Mouse (Mus musculus) urinary bladder, adult 18-20 months (tissue): ENCODE results near the gene Rap1gap2.

Experiments used
- DNase-seq, 2 experiments: peaks; one replicate each; pipeline ENCODE4 v3.0.0; 2022; ENCODE audit warnings: low spot score in 2 of 2, mixed read lengths in 2 of 2

The Rap1gap2 gene

DNA sequence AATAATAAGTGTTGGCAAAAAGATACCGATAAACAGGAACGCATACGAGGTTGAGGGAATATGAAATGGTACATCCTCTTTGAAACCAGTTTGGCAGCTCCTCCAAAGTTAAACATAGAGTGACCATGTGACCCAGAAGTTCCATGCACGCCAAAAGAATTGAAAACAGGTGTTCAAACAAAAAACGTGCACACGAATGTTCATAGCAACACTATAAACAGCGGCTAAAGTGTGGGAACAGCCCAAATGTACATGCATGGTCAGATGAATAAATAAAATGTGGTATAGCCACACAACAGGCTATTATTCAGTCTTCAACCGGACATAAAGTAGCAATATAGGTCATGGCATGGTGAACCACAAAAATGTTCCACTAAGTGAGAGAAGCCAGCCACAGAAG is 108.2 kb downstream of the Rap1gap2 start:
- no peak for DNase-seq

- DNase-seq, result no peak
Observed at GRCm38 (mm10) chr11:74501989-74502388, 108.7 kb downstream of the Rap1gap2 start.

DNA sequence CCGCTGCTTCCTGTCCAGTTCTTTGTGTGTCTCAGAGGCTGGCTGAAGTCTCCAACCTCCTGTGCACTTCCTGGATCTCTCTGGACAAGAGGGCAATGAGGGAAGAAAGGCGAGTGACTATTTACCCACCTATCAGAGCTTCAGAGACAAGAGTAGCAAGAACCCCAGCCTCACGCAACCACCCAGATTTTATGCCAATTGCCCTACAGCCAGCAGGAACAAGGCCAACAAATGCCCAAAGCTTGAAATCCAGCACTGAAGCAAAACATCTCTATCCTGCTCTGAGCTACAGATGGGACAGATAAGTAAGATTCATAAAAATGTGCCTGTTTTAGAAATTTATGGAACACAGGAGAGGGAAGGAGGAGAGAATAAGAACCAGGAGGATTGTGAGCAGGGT is 109.7 kb downstream of the Rap1gap2 start:
- DNase-seq, result no peak

GRCm38 (mm10) chr11:74499521-74500099 is 111.1 kb downstream of the Rap1gap2 start:
- DNase-seq, result no peak

DNA sequence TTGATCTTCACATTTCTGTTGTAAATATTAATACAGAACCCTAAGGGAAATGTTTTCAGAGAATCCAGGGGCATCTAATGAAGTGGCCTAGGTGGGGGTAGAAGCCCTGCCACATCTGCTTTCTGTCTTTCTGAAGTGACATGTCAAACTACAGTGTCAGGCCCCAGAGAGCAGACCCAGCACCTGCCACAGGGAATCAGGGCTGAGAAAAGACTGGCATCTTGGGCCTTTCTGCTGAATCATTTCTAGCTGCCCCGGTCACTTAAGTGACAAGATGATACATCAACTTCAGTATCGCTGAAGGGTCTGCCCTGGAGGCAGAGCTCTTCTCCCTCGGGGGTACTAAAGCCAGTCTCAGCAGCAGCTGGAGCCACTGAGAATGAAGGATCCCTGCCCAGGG is 111.7 kb downstream of the Rap1gap2 start:
- DNase-seq, result no peak

- no peak for DNase-seq
Observed at GRCm38 (mm10) chr11:74496581-74496980, 114.1 kb downstream of the Rap1gap2 start.

DNA sequence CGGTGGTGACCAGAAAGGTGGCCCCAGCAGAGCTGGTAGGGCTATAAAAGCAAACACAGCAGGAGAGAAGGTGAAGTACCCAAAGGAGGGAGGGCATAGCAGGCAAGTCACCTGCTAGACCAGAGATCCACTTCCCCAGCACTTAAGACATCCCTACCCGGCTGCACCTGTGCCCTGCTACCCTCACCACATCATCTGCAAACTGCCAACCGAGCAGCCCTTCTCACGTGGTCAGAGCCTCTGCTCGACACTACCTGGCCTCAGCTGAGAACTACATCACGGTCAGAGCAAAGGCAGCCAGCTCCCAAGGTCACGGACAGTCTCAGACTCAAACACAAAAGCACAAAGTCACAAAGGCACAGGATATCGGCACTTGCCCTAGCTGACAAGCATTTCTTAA is 116.8 kb downstream of the Rap1gap2 start:
- no peak for DNase-seq

- no peak for DNase-seq
Observed at GRCm38 (mm10) chr11:74493172-74493862, 117.4 kb downstream of the Rap1gap2 start.

DNA sequence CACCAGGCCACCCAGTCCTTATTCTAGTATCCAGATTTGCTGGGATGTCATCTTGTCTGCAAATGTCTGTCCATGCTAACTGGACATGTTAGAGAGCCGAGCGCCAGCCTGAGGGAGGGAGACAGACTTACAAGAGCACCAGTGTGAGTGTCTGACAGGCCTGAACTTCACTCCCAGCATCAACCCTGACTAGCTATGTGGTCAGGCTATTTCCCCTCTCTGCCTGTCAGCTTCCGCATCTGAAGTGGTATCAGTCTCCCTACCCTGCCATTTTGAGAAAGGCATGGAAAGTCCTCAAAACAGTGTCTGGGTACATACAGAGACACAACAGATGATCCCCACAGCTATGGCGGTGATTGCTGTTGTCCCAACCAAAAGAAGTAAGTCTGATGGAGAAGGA is 119.6 kb downstream of the Rap1gap2 start:
- DNase-seq, result no peak

DNA sequence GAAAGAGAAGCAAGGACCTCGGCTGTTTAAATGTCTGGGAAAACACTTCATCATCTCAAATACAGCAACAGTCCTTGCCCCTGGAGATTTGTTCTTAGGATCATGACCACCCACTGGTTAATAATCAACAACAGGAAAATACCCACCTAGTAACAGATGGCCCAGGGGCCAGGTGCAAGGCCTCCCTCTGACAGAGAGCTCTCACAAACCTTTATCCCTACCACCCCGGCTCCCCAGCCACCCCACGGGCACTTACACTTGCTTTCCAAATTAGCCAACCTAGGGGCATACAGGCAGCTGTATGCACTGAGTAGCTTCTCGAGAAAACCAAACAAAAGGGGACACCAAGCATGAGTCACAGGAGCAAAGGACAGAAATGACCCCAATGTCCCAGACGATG is 121.5 kb downstream of the Rap1gap2 start:
- no peak for DNase-seq

DNA sequence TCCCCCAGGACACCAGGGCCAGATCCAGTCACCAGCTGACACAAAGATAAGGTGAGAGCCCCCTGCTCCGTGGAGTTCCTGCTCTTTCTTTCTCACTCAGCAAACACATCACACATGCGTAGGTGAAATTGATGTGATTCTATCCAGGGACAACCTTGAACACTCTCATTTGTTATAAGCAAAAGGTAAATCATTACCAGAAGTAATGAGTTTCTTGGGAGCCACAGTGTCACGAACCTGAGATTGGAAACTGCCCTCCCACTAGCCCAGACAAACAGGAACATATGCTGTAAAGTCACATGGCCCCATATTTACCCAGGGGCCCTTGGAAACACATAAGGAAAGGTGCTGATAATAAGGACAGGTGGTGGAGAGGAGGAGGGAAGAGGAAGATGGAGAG is 122.8 kb downstream of the Rap1gap2 start:
- no peak for DNase-seq

DNA sequence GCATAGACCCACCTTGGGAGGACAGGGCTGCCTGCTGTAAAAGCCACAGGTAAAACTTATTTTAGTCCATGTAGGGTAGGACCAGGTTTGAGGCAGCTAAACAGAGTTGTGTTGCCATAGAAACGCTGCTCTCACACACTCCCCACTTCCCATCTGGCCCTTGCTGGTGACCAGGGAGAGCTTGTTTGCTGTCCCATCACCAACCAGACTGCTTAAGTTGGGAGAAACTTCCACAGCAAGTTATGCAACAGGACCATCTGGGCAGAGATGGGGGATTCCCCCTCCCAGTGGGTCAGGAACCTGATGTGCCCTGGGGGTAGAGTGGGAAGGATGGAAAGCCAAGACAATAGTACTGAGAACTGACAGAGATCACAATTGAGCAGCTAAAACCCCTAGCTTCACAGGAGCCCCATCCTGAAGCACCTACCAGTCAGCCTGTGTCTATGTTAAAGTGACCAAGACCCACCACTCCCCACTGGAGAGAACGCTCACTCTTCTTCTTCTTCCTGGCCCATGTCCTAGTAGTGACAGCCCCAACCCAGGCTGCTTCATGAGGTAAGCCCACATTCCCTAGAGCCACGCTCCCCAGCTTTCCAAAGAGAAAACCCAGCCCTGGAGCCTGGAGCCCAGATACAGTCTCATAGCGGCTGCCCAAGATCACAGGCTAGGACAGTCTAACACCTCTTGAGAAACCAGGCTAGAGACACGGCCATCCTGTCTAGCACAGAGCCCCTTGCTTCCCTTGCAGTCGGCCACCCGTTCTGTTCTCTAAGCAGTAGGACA is 125.1 kb downstream of the Rap1gap2 start:
- DNase-seq, result no peak

DNA sequence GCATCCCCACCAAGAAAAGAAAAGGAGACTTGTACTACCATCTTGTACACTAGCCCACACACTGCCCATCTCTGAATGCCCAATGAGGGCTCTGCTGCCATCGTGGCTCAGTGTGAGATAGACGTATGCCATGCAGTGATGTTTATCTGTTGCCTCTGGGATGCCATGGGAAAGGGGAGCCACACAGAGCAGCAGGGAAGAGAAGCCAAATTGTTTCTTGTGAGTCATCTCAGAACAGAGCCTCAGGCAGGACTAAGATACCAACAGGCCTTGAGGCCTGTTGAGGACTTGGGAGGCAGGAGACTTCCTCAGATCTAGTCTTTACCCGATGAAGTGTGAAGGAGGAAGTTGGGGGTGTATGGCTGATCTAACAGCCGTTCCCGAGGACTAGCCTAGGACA is 126.8 kb downstream of the Rap1gap2 start:
- DNase-seq, result no peak

DNA sequence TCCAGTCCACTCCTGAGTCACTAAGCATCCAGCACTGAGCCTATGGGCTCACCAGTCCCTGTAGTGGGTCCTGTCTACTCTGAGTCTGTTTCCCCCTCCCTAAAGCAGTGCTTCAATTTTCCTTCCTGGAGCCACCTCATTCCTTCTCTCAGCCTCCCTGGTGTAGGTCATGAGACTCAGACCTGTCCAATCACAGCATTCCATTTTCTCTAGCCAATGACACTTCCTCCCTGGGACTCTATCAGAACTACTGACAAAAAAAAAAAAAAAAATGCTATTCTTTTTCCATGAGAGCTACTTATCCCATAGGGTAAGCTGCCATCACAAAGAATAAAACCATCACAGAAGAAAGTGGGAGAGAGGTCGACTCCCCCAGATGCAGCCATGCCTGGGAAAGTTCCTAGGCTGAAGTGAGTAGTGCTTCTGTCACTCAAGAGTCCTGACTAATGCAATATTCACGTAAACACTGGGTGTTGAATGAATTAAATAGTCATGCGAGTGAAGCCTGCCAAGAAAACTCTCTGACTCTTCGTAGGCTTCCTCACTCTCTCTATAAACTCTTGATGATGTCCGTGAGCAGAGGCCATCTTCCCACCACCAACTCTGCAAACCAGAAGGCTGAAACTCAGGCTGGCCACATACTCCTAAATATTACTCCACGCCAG is 127.4 kb downstream of the Rap1gap2 start:
- no peak for DNase-seq

DNA sequence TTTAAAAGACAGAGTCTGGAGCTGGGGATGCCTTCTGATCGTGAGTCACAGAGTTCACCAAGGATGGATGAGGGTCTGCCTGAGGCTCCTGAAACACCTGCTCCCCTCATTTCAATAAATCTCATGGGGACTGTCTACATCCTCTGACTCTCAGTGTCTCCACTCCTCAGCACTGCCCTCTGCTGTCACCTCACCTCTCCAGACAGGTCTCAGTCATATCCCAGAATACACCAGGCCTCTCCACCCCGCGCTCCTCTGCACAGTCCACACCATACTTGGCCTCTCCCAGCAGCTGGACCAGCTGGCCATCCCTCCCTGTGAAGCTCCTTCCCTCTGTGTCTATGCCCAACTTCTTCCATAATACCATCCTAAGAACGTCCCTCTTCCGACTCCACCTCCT is 128.9 kb downstream of the Rap1gap2 start:
- DNase-seq, result no peak

GRCm38 (mm10) chr11:74479715-74480289 is 130.9 kb downstream of the Rap1gap2 start:
- no peak for DNase-seq

DNA sequence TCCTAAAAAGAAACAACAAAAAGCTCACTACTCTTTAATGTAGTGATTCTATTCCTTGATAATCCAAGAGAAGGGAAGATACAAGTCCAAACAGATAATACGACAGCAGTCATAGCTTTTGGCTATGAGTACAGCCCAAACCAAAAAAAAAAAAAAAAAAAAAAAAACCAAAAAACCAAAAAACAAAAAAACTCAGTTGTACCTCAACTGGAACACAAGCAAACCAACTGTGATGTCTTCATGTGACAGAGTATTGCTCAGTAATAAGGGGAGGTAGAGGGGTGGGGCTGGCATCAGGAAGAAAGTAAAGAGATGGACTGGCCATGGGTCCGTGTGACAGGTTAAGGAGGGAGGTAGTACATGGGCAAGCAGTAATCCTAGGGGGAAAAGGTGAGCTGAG is 131.8 kb downstream of the Rap1gap2 start:
- DNase-seq, result no peak

DNA sequence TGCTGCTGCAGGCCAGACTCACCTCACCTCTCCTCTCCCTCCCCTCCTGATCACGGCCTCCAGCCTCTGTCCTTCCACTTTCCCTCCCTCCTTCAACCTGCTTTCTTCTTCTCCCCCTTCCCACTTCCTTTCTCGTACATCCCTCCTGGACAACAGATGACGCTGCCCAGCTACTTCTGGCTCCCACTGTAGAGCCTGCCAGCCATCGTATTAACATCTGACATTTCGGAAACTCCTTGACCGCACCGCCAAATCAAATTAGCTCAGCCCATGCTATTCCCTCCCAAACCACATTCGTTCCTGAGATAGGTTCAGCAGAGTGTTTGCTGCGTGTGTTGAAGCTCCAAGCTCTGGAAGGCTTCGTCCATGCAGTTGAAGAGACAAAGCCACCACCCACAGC is 138.0 kb downstream of the Rap1gap2 start:
- DNase-seq, result no peak

DNA sequence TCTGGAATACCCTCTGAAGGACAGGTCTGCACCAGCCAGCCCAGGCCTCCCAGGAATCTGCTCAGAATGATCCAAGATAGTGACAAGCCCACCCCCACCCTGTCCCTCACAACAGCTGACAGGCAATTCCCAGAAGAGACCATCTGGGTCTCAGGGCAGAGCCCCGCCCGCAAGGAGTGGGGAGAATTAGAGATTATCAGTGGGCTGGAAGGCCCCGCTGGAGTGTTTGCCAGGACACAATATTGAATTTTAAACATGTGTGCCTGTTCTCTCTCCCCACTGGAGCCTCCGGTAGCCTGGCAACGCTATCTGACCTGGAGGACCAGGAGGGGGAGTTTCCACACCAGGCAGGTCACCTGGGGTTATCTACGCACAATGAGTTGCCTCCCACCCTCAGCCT is 142.5 kb downstream of the Rap1gap2 start:
- DNase-seq, result no peak

- no peak for DNase-seq
Observed at GRCm38 (mm10) chr11:74465712-74466111, 145.0 kb downstream of the Rap1gap2 start.

- no peak for DNase-seq
Observed at GRCm38 (mm10) chr11:74464181-74464977, 146.3 kb downstream of the Rap1gap2 start.
